Mouse (Mus musculus) ovary, postnatal 14 days (tissue): ENCODE measurements around the gene Myd88.
"Not testable (repeated sequence)": the region's sequence is repeated elsewhere in the genome, so short reads cannot be mapped to it uniquely, and the experiment has no call there.

Source experiments
- DNase-seq: peaks from one replicate; pipeline ENCODE4 v3.0.0; 2022; ENCODE audit warnings: low spot score

The Myd88 gene

DNA sequence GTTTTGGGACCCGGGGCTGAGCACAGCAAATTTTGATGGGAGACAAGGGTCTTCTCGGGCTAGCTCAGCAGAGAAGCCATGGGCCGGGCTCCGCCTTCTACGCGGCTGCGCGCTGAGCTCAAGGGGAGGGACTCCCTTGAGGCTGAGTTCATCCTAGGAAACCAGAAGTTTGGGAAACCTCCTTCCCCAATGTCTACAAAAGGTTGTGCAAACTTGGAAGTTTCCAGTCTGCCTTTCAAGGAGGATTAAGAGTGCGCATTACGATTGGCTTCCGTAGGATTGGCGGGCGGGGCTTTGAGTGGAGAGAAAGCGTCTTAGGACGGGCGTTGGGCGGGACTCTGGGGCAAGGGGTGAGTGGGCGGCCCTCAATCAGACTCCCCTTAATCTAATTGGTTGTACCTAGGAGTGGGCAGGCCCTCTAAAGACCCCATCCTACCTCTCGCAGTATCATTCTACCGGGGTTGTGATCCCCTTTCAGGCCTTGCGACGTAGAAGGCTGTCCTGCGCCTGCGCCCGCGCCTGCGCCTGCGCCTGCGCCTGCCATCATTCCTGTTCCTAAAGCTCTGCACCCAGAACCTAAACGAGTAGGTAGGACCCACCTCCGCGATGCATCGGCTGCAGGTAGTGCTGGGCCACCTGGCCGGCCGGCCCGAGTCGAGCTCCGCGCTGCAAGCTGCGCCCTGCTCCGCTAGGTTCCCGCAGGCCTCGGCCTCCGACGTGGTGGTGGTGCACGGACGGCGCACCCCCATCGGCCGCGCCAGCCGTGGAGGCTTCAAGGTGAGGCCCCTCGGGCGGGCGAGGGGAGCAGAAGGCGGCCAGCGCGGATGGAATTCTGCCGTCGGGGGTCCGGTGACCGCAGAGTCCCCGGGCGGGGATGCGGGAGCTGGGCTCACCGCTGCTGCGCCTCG is at the start of gene Myd88:
TSS of gene Myd88 (minus strand) at position 503 of the 908 bp plus-strand sequence.
- peak; percentile 85 for DNase-seq

GRCm38 (mm10) chr9:119390214-119390613 is 49.0 kb upstream of the Myd88 start:
- no peak for DNase-seq

- peak; percentile 18 for DNase-seq
Measured at GRCm38 (mm10) chr9:119388956-119389355, 47.7 kb upstream of the Myd88 start.

- DNase-seq, result no peak
Measured at GRCm38 (mm10) chr9:119382603-119383002, 41.4 kb upstream of the Myd88 start.

- DNase-seq, result no peak
Measured at GRCm38 (mm10) chr9:119378231-119378630, 37.0 kb upstream of the Myd88 start.

DNA sequence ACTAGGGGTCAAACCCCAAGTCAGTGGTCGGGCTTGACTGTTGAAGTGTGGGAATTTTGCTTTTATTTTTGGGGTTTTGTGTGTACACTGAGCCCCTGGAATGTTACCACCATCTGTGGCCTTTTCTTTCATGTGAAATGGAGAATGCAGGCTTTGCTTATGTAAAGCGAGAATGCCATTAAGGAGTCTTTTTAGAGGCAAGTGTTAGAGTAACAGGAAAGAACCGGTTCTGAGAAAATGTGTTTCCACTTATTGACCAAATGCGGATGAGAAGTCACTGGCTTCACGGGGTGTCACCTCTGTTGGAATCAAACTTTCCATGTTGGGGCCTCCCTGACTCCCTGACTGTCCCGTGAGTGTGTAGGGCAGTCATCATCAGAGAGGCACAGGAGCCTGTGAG is 34.3 kb upstream of the Myd88 start:
- no peak for DNase-seq

DNA sequence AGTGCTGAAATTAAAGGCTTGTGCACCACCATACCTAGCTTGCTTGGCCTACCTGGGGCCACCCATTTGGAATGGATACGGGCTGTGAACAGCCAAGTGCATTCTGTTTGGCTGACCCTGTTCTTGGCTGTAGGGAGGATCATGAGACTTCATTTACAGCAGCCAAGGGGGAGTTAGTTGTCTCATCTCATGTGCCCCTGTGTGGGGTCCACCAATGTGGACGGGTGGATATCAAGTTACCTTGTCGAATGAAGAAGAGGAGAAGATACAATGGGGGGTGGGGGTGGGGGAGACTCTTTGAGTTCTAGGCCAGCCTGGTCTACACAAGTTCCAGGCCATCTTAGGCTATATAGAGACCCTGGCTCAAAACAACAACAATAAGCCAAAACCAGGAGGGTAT is 33.8 kb upstream of the Myd88 start:
- no peak for DNase-seq

DNA sequence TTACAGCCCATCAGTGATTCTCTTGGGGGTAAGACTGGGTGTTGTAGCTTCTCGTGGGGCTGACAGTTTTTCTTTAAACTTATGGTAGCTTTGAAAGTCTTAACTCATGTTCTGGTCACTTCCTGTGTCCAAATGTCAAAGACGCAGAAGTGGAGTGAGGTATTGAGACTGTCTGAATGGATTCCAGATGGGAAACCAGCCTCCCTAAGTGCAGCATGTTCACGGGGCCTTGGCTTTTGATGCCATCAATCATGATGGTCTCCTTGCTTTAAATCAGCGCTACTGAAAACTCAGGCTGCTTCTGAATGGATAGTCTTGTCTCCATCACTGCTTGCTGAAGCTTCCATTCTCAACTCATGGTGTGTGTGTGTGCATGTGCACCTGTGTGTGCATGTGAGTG is 30.0 kb upstream of the Myd88 start:
- no peak for DNase-seq

- not testable (repeated sequence) for DNase-seq
Measured at GRCm38 (mm10) chr9:119370770-119371169, 29.6 kb upstream of the Myd88 start.

- DNase-seq, result no peak
Measured at GRCm38 (mm10) chr9:119368367-119368766, 27.2 kb upstream of the Myd88 start.

- DNase-seq, result no peak
Measured at GRCm38 (mm10) chr9:119365284-119365683, 24.1 kb upstream of the Myd88 start, which contains the start of gene Slc22a14. Slc22a14 (minus strand) TSS chr9:119365553.

GRCm38 (mm10) chr9:119363229-119363628 is 22.0 kb upstream of the Myd88 start:
- no peak for DNase-seq

DNA sequence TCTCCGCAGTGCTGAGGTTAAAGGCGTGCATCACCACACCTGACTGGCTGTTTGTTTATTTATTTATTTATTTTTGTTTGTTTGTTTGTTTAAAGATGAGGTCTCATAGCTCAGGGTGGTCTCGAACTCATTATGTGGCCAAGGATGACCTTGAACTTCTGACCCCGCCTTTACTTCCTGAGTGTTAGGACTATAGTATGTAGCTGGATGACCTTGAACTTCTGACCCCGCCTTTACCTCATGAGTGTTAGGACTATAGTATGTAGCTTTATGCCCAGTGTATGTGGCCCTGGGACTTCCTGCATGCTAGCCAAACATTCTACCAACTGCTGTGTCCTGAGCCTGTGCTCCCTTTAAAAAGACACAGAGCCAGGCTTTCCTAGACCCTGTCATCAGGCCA is 20.2 kb upstream of the Myd88 start:
- DNase-seq, result no peak

GRCm38 (mm10) chr9:119358058-119358429 is 16.8 kb upstream of the Myd88 start:
- DNase-seq, result no peak

GRCm38 (mm10) chr9:119357331-119358057 is 16.3 kb upstream of the Myd88 start, which contains the start of gene Xylb:
Xylb (plus strand) TSS chr9:119357381.
- DNase-seq, result peak; percentile 85

DNA sequence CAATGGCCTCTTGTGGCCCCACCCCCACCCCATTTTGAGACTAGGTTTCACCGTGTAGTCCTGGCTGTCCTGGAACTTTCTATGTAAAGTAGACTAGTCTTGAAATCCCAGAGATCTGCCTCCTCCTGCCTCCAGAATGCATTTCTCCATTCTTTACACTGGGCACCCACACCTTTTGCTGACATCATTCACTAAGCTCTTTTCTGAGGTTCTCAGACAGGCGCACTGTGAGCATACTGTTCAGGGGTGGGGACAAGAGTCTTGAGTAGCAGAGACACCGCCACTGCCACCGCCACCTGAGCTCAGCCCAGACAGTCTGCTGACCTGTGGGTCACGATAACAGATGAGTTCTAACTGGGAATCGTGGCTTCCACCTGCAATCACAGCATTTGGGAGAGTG is 14.7 kb upstream of the Myd88 start:
- DNase-seq, result no peak

DNA sequence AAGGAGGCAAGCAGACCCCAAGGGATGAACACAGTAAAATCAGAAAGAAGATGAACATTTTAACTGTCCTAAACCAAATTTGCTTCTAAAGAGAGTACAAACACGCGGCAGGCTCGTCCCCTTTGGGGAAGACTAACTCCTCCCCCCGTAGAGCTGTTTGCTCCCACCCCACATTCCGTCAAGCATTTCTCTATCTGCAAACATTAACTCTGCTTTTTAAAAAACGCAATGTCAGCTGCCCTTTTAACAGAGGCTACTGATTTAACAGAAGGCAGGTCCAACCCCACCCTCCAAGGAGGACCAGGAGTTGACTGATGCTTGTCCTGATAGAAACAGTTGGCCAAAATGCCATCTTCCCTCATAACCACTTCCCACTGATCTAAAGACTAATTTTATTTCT is 12.7 kb upstream of the Myd88 start:
- no peak for DNase-seq

DNA sequence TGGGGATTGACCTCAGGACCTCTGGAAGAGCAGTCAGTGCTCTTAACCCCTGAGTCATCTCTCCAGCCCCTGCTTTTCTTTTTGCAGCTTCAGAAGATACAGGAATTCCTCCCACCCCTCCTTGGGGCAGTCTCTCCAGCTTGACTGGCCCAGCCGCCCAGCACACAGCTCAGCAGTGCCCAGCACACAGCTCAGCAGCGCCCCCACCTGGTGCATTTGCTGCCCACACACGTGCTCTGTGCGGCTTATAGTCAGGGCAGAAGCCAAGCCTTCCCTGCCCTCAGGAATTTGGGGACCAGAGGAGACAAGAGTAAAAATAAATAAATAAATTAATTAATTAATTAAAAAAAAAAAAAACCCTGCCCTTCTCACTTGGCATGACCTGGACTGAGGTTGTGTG is 10.8 kb upstream of the Myd88 start:
- peak; percentile 76 for DNase-seq

DNA sequence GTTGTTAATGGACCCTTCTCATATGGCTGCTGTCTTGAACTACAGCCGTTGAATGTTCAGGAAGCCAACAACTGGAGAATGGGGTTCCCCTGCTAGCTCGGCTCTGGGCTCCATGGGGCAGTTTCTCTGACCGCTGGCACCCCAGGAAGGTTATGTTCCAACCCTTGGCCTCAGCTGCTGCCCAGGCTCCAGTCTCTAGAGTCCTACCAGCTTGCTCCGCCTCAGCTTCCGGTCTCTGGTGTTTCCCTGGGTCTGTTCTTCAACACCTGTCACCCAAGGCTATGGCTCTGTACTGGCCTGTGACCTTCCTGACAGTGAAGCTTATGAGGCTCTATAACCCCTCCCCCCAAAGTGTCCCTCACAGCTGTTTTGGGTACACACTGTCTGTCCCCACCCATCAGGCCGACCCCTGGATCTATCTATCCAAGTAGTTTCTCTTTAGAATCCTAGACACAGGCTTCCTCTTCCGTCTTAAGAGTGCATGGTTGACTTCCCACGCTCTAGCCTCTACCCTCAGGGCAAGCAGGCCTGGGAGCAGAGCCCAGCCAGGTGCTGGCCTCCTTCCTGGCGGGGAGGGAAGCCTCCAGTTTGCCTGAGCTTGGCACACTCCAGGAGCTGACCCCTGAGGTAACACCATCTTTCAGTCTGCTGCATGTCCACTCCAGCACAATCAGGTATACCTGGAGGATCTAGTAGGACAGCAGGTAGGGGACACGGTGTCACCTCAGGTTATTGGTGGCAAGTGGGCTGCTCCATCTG is 9.9 kb upstream of the Myd88 start:
- no peak for DNase-seq

DNA sequence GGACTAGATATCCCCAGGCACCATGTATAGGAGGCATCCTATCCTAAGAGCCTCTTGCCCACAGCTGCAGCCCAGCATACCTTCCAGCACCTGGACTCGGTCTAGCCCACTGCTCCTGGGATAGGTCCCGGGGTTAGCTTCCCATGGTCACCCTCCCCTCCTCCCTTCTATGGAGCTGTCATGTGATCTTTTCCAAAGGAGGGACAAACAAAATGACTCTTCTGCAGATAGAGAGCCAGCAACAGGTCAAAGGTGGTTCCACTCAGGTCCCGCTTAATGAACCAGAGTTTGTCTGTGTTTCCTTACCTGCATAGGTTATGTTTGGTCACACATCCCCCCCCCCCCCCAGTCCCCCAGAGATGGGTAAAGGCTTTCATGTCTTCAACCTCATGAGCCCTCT is 9.3 kb upstream of the Myd88 start:
- no peak for DNase-seq

GRCm38 (mm10) chr9:119346376-119346775 is 5.2 kb upstream of the Myd88 start:
- DNase-seq, result no peak

DNA sequence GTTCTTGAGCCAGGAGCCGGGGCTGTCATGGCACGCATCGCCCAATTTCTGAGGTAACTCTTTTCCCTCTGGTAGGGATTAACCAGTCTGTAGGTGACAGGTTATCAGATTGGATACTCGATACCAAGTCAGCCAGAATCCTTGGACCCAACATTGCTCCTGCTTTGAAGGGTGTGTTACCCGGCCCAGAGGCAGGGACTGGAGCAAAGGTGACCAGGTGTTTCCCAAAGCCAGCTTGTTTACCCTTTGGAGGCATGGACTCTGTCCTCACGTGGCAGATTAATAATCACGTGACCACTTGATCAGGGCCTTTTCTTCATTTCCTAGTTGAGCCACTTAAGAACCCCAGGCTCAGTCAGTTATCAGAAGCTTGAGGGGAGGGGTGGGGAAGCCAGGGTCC is 1.5 kb upstream of the Myd88 start:
- no peak for DNase-seq

DNA sequence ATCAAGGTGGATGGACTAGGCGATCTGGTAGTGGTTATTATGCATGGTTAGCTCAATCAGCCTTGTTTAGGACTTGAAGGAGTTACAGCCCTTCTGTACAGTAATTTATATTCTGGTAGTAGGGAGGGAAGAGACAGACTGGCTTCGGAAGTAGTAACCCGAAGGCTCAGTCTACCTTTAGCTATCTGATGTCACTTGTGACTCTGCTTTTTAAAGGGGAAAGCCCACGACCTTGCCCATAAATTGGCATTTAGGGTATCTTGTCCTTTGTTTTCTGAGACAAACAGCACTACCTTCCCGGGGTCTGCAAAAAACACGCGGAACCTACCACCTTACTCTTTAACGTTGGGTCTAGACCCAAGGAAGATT is 1.0 kb downstream of the Myd88 start:
- no peak for DNase-seq
